Mouse (Mus musculus) liver, postnatal 0 days (tissue): ENCODE data around the gene Evi2b.

Source experiments
- CTCF ChIP-seq: sonication (generic); IDR thresholded peaks from 2 replicates; pipeline ENCODE4 v1.5.1; 2016; ENCODE audit warnings: antibody characterized with exemption, low read depth
- EP300 ChIP-seq: IDR thresholded peaks from 2 replicates; pipeline ENCODE4 v1.6.1; 2016; ENCODE audit warnings: antibody characterized with exemption, low read depth, mild to moderate bottlenecking

GRCm38 (mm10) chr11:79519878-79520291 lies 3.7 kb downstream of the Evi2b start:
- TF ChIP-seq CTCF, result no peak
- TF ChIP-seq EP300, result no peak
